Mouse (Mus musculus): ENCODE results near the gene Gm49333. TPM values are rescaled to one million over a fixed set of nuclear protein-coding genes. Genes with fewer than 3 reads are reported as not detected.

Gene Gm49333
- total RNA-seq (2023), result not detected in 4 replicates

GRCm38 (mm10) chr16:20611357-20612227 lies at the start of gene Gm49333, which contains the start of the genes Eef1akmt4 and Alg3:
TSS of gene Gm49333 (plus strand) at chr16:20611610.
TSS of gene Eef1akmt4 (plus strand) at chr16:20611593.
TSS of gene Alg3 (minus strand) at chr16:20611735.

GRCm38 (mm10) chr16:20589366-20589938 lies 22.0 kb upstream of the Gm49333 start, which contains the start of gene Vwa5b2:
TSS of gene Vwa5b2 (plus strand) at chr16:20589471.

GRCm38 (mm10) chr16:20621191-20621990 lies 10.0 kb downstream of the Gm49333 start, which contains the start of gene Camk2n2:
TSS of gene Camk2n2 (minus strand) at chr16:20621287.

GRCm38 (mm10) chr16:20629731-20630634 lies 18.6 kb downstream of the Gm49333 start, which contains the start of gene Ece2:
TSS of gene Ece2 (plus strand) at chr16:20629828.

GRCm38 (mm10) chr16:20651076-20651946 lies 39.9 kb downstream of the Gm49333 start, which contains the start of gene Psmd2:
TSS of gene Psmd2 (plus strand) at chr16:20651652.

GRCm38 (mm10) chr16:20668013-20668412 lies 56.6 kb downstream of the Gm49333 start, which contains the start of gene Eif4g1:
TSS of gene Eif4g1 (plus strand) at chr16:20668313.

GRCm38 (mm10) chr16:20693111-20693701 lies 81.8 kb downstream of the Gm49333 start, which contains the start of gene Fam131a:
TSS of gene Fam131a (plus strand) at chr16:20693241.

Other genes starting within 250 kb of the Gm49333 start
- gene Abcc5, start 185.2 kb upstream of the Gm49333 start, total RNA-seq (2023), result 23.8 to 28.1 TPM (median 25.8 TPM) in 4 replicates
- 42.8 to 52.1 TPM (median 47.2 TPM) in 4 replicates for gene Eif2b5, start 112.8 kb upstream of the Gm49333 start, total RNA-seq (2023)
- gene Dvl3, start 94.6 kb upstream of the Gm49333 start, total RNA-seq (2023), result 41.5 to 43.6 TPM (median 42.6 TPM) in 4 replicates
- 160 to 184 TPM (median 175 TPM) in 4 replicates for gene Ap2m1, start 76.1 kb upstream of the Gm49333 start, total RNA-seq (2023)
- 90.6 to 104 TPM (median 98.3 TPM) in 4 replicates for gene Abcf3, start 63.0 kb upstream of the Gm49333 start, total RNA-seq (2023)
- 0.49 to 0.88 TPM in 2 of 4 replicates, not detected in the others for gene Vwa5b2, start 22.1 kb upstream of the Gm49333 start, total RNA-seq (2023)
- 3.9 to 5.7 TPM (median 4.5 TPM) in 4 replicates for gene Eef1akmt4, start within 50 bp of the Gm49333 start, total RNA-seq (2023)
- 9.5 to 14.5 TPM (median 12.0 TPM) in 4 replicates for gene Alg3, start 125 bp downstream of the Gm49333 start, total RNA-seq (2023)
- gene Camk2n2, start 9.7 kb downstream of the Gm49333 start, total RNA-seq (2023), result not detected in 4 replicates
- gene Ece2, start 18.2 kb downstream of the Gm49333 start, total RNA-seq (2023), result 0.76 TPM in 1 of 4 replicates, not detected in the others
- 103 to 114 TPM (median 106 TPM) in 4 replicates for gene Psmd2, start 40.0 kb downstream of the Gm49333 start, total RNA-seq (2023)
- gene Eif4g1, start 56.7 kb downstream of the Gm49333 start, total RNA-seq (2023), result 317 to 345 TPM (median 335 TPM) in 4 replicates
- 0.41 to 0.91 TPM (median 0.43 TPM) in 3 of 4 replicates, not detected in the other for gene Fam131a, start 81.6 kb downstream of the Gm49333 start, total RNA-seq (2023)
- 17.3 to 22.7 TPM (median 19.5 TPM) in 4 replicates for gene Polr2h, start 106.1 kb downstream of the Gm49333 start, total RNA-seq (2023)
- gene Clcn2, start 106.1 kb downstream of the Gm49333 start, total RNA-seq (2023), result 2.5 to 4.1 TPM (median 3.2 TPM) in 4 replicates
- gene Chrd, start 121.5 kb downstream of the Gm49333 start, total RNA-seq (2023), result not detected in 4 replicates
- gene Thpo, start 122.9 kb downstream of the Gm49333 start, total RNA-seq (2023), result not detected in 4 replicates